Mouse (Mus musculus) midbrain, embryonic 11.5 days (tissue): Measurements from ENCODE around the gene Vmn2r75. TPM values are rescaled to one million over a fixed set of nuclear protein-coding genes. Genes with fewer than 3 reads are reported as not detected.
A peak's percentile ranks its signal among the peaks of the same experiment; 100 is the strongest.
"Not testable (repeated sequence)": the region's sequence is repeated elsewhere in the genome, so short reads cannot be mapped to it uniquely, and the experiment has no call there.

Experiments used
- ATAC-seq: fragments of 200-750 bp; cut with Nextera tagmentation; 2 replicates; pipeline ENCODE4 v1.8.0; 2017; ENCODE audit warnings: moderate TSS enrichment, moderate library complexity; ENCODE audit not compliant: low FRiP score
- DNase-seq: peaks from one replicate; pipeline ENCODE4 v3.0.0; 2015; ENCODE audit warnings: low spot score; ENCODE audit errors: missing footprints
- H3K27ac ChIP-seq: fragments of 300-500 bp; sonication (generic); 2 replicates; pipeline ENCODE4 v1.5.1; 2014; ENCODE audit warnings: low read depth, low read length
- H3K27me3 ChIP-seq: fragments of 300-500 bp; sonication (generic); 2 replicates; pipeline ENCODE4 v1.6.1; 2014; ENCODE audit warnings: mild to moderate bottlenecking, low read length, moderate library complexity, mixed read lengths; ENCODE audit not compliant: control insufficient read depth, insufficient read depth
- H3K36me3 ChIP-seq: fragments of 300-500 bp; sonication (generic); 2 replicates; pipeline ENCODE4 v1.6.1; 2014; ENCODE audit warnings: mild to moderate bottlenecking, low read length, moderate library complexity, mixed read lengths; ENCODE audit not compliant: control insufficient read depth, insufficient read depth
- H3K4me1 ChIP-seq: fragments of 300-500 bp; sonication (generic); 2 replicates; pipeline ENCODE4 v1.6.1; 2014; ENCODE audit warnings: low read length; ENCODE audit not compliant: control insufficient read depth, insufficient read depth
- H3K4me2 ChIP-seq: fragments of 300-500 bp; sonication (generic); 2 replicates; pipeline ENCODE4 v1.6.1; 2014; ENCODE audit warnings: mild to moderate bottlenecking, moderate library complexity
- H3K4me3 ChIP-seq: fragments of 300-500 bp; sonication (generic); 2 replicates; pipeline ENCODE4 v1.5.1; 2014; ENCODE audit warnings: low read depth, low read length
- H3K9ac ChIP-seq: fragments of 300-500 bp; sonication (generic); 2 replicates; pipeline ENCODE4 v1.6.1; 2014; ENCODE audit warnings: low read length
- H3K9me3 ChIP-seq: fragments of 300-500 bp; sonication (generic); 2 replicates; pipeline ENCODE4 v1.6.1; 2016; ENCODE audit warnings: low read length; ENCODE audit not compliant: control insufficient read depth
- WGBS: fragments of 180-500 bp; shearing (Covaris S2); extraction: QIAGEN DNeasy Blood & Tissue Kit; methylation state at CpG from one replicate; pipeline ENCODE4 v1.1.7; 2014; 5-methylcytosine and 5-hydroxymethylcytosine counted together
- polyA plus RNA-seq: library from polyadenylated mRNA; unstranded; fragments of >200 nt; fragmentation: Nextera tagmentation; extraction: Ambion mirVana; gene quantifications from 2 replicates; pipeline ENCODE4 v1.2.1, GENCODE M21; 2014

Vmn2r75 gene
- polyA plus RNA-seq, result not detected in 2 replicates

DNA sequence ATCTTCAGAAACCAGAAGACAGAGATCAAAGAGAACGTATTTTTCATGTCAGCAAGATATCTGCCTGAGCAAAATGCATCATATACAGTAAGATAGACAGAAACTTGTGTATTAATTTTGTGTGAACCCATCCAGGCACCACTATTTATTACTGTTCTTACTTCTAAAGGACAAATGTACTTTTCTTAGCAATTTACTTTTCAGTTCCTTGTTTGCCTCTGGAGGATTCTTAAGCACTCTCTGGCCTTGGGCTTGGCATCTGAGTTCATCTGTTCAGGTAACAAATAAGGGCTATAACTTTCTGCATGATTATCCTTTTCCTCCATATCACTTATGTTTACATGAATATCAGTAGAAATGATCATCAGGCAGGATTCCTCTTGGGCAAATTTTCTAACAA is at the start of gene Vmn2r75:
TSS of gene Vmn2r75 (minus strand) at position 101 of the 400 bp plus-strand sequence.
- 53% methylated on average over 1 of the region's 1 CpGs for whole genome bisulfite sequencing
- not testable (repeated sequence) for H3K4me2 ChIP-seq, ATAC-seq

GRCm38 (mm10) chr7:86211345-86211744 is 39.8 kb upstream of the Vmn2r75 start:
- no peaks in the 10 kb centered on the region for H3K27me3 ChIP-seq
- no peaks in the 10 kb centered on the region for H3K36me3 ChIP-seq
- H3K9ac ChIP-seq, result no peak overlapping the region
- no peak overlapping the region for H3K4me3 ChIP-seq
- peak; percentile 52; the same call in 1 of the 2 replicates for ATAC-seq
- H3K4me1 ChIP-seq, result no peaks in the 10 kb centered on the region
- no peaks in the 10 kb centered on the region for H3K9me3 ChIP-seq
- H3K4me2 ChIP-seq, result no peak overlapping the region
- H3K27ac ChIP-seq, result no peak overlapping the region
- DNase-seq, result peak; percentile 82

More for the DNA sequence above, at the start of gene Vmn2r75:
- not testable (repeated sequence) for H3K27ac ChIP-seq, H3K9me3 ChIP-seq, H3K4me3 ChIP-seq, H3K27me3 ChIP-seq, H3K4me1 ChIP-seq, H3K9ac ChIP-seq, DNase-seq, H3K36me3 ChIP-seq

Other genes with a start within 250 kb of the Vmn2r75 start
- gene Vmn2r74, start 210.1 kb downstream of the Vmn2r75 start, polyA plus RNA-seq, result not detected in 2 replicates
- gene Vmn2r76, start 74.5 kb upstream of the Vmn2r75 start, polyA plus RNA-seq, result not detected in 2 replicates
- gene Olfr310, start 105.4 kb upstream of the Vmn2r75 start, polyA plus RNA-seq, result not detected in 2 replicates
- not detected in 2 replicates for gene Olfr309, start 141.9 kb upstream of the Vmn2r75 start, polyA plus RNA-seq
- gene Olfr308, start 153.9 kb upstream of the Vmn2r75 start, polyA plus RNA-seq, result not detected in 2 replicates
- not detected in 2 replicates for gene Olfr307, start 165.8 kb upstream of the Vmn2r75 start, polyA plus RNA-seq
- not detected in 2 replicates for gene Olfr305, start 195.2 kb upstream of the Vmn2r75 start, polyA plus RNA-seq
- gene Olfr304, start 214.9 kb upstream of the Vmn2r75 start, polyA plus RNA-seq, result not detected in 2 replicates
- gene Olfr303, start 226.0 kb upstream of the Vmn2r75 start, polyA plus RNA-seq, result not detected in 2 replicates
- gene Olfr301, start 232.1 kb upstream of the Vmn2r75 start, polyA plus RNA-seq, result not detected in 2 replicates